Mouse (Mus musculus): ENCODE measurements around the gene Pafah2. TPM values are rescaled to one million over a fixed set of nuclear protein-coding genes. Genes with fewer than 3 reads are reported as not detected.
A peak's percentile ranks its signal among the peaks of the same experiment; 100 is the strongest.

Gene Pafah2
- total RNA-seq, 2 experiments from 2014 or later, result 6.8 to 8.0 TPM

DNA sequence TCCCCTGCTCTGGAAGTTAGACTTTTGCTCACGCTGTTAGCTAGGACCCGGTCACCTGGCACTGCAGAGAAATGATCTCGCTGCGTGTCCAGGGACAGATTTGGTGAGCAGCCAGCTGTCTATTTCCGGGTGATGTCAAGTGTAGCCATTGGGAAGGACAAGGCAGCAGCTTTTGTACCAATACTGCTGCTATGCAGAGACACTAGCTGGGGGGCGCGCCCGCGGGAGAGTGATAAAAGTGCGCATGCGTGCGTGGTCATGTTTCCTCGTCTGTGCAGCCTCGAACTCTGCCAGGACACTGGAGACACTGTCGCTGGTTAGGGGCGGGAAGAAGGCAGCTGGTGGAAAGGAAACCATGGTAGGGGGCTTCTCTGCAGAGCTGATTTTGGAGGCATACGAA, 20.1 kb downstream of the Pafah2 start:
- DNase-seq, result peak in 1 of 2 experiments; percentile 24
- intact Hi-C loops (cut with DNase I), result no loop called here

DNA sequence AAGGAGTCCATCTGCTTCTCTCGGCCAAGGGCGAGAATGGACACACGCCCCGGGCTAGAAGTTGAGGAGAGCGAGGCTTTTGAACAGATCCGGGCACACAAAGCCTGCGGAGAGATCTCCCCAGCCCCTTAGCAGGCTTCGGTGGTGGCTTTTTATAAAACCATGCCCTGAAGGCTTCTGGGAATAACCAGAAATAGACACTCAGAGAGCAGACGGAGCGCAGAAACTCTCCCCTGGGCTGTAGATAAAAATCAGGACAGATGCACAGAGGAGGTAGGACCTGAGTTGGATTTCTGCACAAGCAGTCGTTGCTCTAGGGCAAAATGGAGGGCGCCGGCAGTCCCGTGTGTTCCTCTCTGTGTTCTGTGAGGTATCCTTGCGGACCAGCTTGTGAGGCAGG, 20.5 kb downstream of the Pafah2 start:
- no peak for DNase-seq
- intact Hi-C loops (cut with DNase I), result no loop called here

DNA sequence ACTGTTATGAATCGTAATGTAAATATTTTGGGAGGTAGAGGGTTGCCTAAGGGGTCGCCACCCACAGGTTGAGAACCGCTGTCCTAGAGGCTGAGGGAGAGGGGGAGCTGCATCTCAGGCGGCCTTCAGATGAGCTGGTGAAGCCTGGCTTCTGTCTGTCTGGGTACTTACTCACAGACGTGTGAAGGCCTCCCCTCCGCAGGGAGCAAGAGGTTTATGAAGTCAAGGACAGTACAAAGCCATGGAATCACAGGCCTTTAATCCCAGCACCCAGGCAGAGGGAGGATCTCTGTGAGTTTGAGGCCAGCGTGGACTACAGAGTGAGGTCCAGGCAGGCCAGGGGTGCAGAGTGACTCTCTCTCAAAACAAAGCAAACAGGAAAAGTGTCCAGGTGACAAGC, 21.0 kb downstream of the Pafah2 start:
- intact Hi-C loops (cut with DNase I), result no loop called here
- DNase-seq, result no peak

DNA sequence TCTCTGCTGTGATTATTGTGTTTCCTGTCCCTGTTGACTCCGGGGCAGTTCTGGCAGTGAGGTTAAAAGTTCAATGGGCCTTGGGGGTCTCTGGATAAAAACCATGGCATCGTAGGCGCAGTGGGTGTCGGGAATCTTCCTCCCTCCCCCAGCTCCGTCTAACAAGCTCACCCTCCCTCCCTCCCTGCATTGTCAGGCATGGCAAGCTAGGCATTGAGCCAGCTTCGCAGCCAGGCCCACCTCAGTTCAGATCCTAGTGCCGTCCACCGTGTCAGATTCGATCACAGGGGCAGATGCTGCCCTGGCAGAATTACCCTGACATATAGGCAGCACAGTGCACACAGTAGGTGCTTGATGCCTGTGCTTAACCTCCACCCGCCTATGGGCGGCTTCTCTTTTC, 25.9 kb downstream of the Pafah2 start:
- intact Hi-C loops (cut with DNase I), result no loop called here
- no peak for DNase-seq

DNA sequence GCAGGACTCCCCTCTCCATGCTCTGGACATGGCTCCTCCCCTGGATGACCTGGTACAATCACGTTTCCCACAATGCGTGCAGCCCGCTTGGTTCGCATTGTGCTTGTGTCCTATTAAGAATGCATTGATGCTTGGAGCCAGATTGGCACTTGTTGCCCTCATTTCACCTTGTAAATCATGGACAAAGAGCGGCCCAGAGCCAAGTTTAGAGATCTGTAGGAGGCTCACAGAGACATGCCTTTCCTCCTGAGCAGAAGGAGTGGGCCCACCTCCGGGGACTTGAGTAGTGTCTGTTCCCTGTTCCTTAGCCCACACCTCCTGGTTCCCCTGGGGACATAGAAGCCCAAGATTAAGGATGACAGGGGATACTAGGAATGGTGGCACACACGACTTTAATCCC, 27.8 kb downstream of the Pafah2 start:
- DNase-seq, result no peak
- intact Hi-C loops (cut with DNase I), result no loop called here

DNA sequence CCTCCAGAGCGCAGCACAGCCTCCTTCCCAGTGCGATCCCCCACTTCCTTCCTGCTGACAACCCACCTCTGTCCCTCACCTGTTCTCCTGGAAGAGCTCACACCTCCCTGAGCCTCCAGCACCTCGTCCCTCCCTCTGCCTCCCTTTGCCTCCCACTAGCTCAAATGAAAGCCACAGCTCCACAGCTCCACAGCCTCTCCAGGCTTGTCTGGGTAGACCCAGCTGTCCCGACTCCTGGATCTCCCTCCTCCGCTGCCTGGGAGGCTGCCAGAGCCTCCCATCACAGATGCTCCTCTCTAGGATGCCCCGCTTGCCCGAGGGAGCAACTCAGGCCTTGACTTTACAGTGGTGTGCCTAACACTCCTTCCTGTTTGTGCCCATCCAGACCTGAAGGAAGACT, 29.0 kb downstream of the Pafah2 start:
- DNase-seq, result no peak
- intact Hi-C loops (cut with DNase I), result no loop called here

DNA sequence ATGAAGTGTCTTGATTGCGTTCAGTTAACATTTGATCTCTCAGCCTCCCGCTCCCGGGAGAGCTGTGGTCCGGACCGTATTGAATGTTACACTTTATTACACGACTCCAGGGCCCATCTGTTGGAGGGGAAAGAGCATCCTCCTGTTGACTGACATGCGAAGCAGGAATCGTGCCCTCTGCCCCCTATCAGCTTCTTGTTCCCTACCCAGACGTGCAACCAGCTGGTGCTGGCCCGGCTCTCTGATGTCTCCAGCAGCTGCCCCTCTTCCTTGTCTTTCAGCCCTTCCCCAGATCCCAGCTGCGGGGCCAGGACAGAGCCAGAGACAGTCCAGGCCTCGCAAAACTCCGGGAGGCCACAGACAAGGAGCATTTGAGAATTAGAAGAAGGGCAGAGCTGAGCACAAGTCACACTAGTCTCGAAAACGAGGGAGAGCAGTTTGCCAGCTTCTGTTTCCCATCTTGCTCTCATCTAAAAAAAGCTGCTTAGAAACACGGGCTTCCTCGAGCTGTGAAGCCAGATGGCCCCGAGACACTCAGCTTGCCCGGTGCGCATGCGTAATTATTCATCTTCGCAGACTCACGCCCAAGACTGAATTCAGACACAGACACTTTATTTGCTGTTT, 34.4 kb downstream of the Pafah2 start:
- intact Hi-C loops (cut with DNase I), result no loop called here
- no peak for DNase-seq

DNA sequence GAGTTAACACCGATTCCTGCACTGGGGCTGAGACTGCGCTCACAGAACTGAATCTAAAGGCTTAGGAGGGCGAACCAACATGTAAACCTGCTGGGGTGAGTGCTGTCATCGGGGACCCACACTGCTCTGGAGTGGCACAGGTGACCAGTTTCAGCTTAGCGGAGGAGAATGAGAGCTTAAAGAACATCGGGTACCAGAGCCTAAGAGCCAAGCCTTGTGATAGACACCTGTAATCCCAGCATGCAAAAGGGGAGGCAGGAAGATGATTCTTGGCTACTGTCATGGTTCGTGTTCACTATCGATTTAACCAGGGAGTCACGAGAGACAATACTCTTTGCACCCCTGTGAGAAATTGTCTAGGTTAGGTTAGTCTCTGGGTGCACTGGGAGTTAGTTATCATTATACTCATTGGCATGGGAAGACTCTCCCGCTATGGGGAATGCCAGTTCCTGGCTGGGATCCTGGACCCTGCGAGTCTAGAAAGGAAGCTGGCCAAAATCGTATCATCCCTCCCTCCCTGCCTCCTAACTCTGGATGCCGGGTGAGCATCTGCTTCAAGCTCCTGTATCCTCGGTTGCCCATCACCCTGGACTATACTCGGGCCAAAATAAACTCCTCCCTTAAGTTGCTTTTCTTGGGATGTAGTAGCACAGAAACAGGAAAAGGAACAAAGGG, 36.7 kb downstream of the Pafah2 start:
- intact Hi-C loops (cut with DNase I), result no loop called here
- DNase-seq, result no peak

DNA sequence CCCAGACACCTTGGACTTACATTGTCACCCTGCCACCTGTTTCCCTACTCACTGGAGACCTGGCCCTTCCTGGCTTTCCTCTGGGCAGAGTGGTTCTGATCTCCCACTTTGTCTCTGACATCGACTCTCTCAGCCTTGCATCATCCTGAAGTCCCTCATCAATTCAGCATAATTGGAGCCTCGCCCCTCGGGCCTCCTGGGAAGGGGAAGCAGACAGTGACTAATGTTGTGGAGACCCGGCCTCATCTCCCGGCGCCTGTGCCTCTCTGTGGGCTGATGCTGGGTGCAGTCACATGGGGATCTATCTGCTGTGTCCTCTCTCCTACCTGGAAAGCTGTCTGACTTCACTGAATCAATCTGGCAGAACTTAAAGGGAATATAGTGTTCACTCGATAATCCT, 40.1 kb downstream of the Pafah2 start:
- DNase-seq, result no peak
- intact Hi-C loops (cut with DNase I), result no loop called here

DNA sequence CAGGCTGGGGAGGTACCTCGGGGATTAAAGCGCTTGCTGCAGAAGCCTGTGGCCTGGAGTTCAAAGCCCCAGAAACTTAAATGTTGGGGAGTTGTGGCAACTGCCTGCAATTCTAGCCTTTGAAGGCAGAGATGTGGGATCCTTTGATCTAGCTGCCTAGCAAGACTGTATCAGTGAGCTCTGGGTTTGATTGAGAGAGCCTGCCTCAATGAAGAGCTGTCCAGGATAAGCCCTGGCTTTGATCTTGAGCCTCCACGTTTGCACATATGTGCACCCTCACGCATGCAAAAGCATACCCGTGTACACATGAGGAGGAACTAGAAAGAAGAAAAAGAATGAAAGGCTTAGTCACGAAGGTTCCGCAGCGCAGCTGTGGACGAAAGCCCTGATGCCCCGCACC, 40.5 kb downstream of the Pafah2 start:
- intact Hi-C loops (cut with DNase I), result no loop called here
- DNase-seq, result no peak

DNA sequence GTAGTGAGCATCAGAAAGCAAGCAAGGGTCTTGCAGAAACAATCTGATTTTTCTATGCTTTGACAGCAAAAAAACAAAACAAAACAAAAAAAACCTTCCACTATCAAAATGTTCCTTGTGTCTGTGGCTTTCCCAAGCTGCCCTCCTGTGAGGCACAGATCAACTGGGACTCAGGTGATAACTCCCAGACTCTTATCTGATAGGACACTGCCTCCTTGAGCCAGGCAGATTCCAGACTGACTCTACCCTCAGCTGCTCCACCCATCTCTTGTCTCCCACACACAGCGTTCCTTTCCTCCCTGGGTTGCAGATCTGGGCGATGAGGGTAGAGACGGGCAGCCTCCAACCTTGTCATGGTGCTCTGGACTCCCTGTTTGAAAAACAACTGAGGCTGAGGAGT, 43.0 kb downstream of the Pafah2 start:
- no peak for DNase-seq
- intact Hi-C loops (cut with DNase I), result no loop called here

DNA sequence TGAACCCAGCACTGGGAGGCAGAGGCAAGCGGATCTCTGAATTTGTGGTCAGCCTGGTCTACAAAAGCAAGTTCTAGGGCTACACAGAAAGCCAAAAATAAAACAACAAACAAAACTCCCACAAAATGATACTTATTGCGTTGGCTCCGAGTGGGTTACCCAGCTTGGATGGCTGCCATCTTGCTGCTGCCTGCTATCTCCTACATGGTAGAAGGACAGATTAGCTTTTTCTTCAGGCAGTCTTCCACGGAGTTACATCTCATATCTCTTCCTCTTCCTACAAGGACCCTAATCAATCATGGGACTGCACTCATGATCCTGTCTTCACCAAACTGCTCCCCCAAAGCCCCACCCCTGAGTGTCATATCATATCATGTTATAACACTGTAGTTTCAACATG, 43.8 kb downstream of the Pafah2 start:
- no peak for DNase-seq
- intact Hi-C loops (cut with DNase I), result no loop called here

DNA sequence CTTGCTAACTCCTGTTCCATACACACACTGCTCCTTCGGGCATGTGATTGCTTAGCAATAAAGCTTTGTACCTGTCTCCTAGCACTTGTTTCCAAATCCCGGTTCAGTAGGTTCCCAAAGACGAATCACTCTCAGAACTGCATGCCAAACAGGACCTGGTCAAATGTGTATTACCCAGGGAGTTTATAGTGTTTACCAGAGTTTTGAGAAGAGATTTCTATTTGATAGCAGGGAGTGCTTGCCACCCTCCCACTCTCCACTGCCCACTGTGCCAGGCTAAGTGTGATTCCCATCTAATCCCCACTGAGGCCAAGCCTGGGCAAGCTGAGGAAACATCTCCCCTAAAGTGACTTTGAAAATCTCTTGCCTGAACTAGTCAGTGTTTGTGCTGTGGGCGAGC, 46.1 kb downstream of the Pafah2 start:
- intact Hi-C loops (cut with DNase I), result no loop called here
- no peak for DNase-seq

DNA sequence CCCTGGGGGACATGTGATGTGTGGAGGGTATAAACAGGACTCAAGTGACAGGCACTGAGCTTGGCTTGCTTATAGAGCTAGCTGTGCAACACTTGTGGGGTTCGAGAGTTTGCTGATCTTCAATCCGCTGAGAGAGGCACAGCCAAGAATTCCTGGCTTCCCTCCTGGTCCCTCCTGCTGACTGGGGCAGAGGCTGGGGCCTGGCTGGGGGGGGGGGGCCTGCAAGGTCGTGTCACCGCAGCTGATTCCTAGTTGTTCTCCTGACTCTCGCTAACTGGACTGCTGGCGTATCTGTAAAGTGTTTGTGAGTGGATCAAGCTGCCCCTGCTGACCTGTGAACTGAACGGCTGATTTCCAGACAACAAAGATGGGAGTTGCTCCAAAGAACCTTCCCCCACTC, 47.5 kb downstream of the Pafah2 start:
- intact Hi-C loops (cut with DNase I), result no loop called here
- no peak for DNase-seq

DNA sequence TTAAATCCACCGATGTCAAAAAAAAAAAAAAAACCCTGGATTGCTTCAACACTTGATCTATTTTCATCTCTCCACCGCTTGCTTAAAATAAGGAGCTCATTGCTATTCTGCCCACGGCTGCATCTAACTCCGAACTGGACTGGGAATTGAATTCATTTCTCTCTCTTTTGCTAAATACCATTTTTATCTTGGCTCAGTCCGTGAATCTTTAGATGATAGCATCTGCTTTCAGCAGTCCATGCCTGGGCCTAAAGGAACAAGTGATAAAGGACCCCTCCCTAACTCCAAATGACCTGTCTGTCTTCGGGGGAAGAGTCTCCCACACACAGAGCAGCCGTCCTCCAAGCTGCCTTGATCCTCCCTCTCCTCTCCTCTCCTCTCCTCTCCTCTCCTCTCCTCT, 48.8 kb downstream of the Pafah2 start:
- no peak for DNase-seq
- intact Hi-C loops (cut with DNase I), result no loop called here

DNA sequence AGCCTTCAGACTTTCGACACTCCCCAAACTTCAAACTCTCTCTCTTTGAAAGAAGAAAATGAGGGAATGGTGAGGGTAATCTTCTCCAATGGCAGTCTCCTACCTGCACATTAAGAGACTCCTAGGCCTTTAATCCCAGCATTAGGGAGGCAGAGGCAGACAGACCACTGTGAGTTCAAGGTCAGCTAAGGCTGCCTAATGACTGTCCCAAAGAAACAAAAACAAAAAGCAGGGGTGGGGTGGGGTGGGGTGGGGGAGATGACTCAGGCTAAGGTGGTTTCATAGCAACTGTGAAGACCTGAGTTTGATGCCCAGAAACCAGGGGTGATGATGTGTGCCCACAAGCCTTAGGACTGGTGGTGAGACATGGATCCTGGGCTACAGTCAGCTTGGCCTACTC, 49.4 kb downstream of the Pafah2 start:
- intact Hi-C loops (cut with DNase I), result no loop called here
- DNase-seq, result no peak

DNA sequence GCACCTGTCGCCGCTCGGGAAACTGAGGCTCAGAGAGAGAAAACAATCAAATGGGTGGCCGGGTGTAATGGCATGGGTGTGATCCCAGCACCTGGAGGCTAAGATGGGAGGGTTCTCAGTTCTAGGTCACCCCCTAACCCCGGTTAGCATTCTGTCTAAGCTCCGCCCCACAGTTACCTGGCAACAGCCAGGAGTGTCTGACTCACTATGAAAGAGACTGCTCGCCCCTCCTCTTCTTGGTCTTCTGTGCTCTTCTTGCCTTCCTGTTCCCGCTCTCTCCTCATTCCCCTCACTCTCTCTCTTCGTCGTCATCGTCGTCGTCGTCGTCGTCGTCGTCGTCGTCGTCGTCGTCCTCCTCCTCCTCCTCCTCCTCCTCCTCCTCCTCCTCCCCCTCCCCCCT, 51.8 kb downstream of the Pafah2 start:
- intact Hi-C loops (cut with DNase I), result no loop called here
- DNase-seq, result no peak

DNA sequence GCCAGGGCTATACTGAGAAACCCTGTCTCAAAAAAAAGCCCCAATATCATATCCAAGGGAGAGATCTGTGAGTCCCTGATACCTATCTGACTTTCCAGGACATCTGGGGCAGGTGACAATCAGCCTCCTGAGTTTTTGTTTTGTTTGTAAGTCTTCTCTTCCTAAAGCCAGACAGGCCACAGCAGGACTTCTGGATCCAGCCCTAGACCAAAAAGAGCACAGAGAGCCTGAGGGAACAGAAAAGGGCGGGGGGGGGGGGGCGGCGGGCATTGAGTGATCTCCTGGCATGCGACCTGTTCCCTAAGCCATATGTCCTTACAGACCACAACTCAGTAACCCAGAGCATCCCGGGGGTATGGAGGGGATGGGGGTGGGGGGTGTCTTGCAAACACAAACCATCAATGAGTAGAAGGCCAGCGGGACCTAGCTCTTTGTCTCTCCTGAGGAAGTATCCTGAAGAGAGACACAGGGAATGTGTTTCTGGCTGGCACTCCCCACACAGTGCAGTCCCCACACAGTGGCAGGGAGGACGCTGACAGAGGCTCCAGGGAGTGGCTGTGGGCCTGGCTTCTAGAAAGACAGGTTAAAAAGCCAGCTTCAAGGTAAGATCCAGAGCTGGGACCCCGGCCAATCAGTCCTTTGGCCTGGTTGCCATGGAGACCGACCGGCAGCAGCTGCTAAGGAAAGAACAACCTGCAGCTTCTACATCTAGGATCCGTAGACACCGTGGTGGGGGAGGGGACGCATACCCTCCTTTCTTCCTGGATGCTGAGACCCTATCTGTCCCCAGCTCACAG, 53.7 kb downstream of the Pafah2 start:
- no peak for DNase-seq
- intact Hi-C loops (cut with DNase I), result no loop called here

DNA sequence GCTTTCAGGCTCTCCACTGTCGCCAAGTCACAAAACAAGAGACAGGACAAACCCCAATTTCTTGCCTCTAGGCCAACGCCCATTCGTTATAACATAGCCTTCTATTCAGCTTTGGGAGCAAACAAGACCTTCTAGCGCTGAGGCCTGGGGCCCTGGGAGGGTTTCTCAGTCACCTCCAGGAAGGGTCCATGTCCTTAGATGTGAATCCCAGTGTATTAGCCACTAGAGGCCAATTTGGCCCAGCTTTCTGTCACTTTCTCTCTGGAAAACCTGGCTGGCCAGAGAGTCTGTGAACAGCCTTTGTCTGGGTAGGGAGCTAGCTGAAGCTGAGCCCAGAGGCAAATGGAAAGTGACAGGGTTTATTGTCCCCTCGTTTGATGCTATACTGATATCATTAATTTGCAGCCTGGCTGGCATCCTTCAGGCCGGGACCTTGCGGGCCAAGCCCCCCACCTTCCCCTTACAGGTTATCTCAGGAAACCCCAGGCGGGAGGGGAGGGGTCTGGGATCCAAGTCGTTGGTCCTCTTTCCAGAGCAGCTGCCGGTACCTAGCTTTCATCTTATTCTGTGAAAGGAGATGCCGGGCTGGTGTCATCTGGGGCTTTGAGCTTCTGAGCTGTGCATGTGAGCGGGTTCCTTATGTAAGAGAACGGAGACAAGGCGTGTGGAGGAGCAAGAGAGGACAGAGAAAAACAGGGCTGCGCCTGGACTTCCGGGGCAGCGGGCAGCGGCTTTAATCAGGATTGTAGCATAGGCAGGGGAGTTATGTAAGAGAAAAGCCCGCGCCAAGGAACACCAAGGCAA, 54.5 kb downstream of the Pafah2 start:
- DNase-seq, result peak; percentile 29 to 32
- intact Hi-C loops (cut with DNase I), result no loop called here

DNA sequence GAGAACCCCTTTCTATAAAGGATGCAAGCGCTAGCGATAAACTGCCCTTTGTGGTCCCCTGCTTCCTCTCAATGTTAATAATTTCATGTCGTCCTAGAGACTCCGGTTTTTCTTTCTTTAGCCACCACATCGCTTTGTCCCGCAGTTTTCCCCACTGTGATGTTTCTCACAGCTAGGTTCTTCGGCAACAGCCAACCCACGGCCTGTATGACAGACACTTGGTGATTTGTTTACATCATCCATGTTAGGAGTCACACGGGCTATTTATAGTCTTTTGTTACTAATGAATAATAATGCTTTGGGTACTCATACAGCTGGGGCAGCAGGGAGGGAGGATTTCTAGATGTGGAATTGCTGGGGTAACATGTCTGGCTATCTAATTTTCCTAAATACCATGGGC, 55.4 kb downstream of the Pafah2 start:
- intact Hi-C loops (cut with DNase I), result no loop called here

More for the DNA sequence above, 55.4 kb downstream of the Pafah2 start:
- no peak for DNase-seq
